Mouse (Mus musculus) stomach, postnatal 0 days (tissue): ENCODE measurements around the gene Iqcf3.

ENCODE experiments used
- CTCF ChIP-seq: IDR thresholded peaks from 2 replicates; pipeline ENCODE4 v1.5.1; 2016; ENCODE audit warnings: antibody characterized with exemption, low read depth, mild to moderate bottlenecking, moderate library complexity
- EP300 ChIP-seq: optimal IDR thresholded peaks from 2 replicates; pipeline ENCODE3; 2016; ENCODE audit warnings: antibody characterized with exemption

DNA sequence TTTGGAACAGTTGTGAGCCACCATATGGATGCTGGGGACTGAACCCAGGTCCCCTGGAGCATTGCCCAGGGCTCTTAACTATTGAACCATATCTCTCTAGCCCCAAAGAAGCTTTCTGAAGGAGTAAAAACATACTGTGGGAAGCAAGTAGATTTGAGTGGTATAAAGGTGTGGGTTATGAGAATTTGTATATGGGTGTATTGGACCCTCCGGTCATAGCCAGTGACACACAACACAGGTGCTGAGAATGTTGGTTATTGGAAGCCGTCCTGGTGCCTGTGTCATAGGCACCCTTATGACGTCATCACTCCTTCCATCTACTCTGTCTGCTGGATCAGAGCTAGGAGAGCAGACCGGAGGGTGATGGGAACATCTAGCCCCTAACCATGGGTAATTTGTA, 47.2 kb downstream of the Iqcf3 start, which contains the start of gene Iqcf5:
- TF ChIP-seq CTCF (no peak), EP300 (no peak)
